Mouse (Mus musculus): Measurements from ENCODE around the gene Matn3. TPM values are rescaled to one million over a fixed set of nuclear protein-coding genes. Genes with fewer than 3 reads are reported as not detected.
"Not testable (repeated sequence)": the region's sequence is repeated elsewhere in the genome, so short reads cannot be mapped to it uniquely, and the experiment has no call there.

Matn3 gene
- polyA plus RNA-seq, 1 experiment from 2014 or later = not detected

- no peak overlapping the region for H3K9ac ChIP-seq (replicated peaks)
- DNase-seq (no peak), ATAC-seq (peak; percentile 20; the same call in 1 of the 2 replicates)
- peaks cover 12% of the 10 kb centered on the region for H3K4me1 ChIP-seq (ENCODE audit: insufficient read depth)
- no peak overlapping the region for H3K27ac ChIP-seq (ENCODE audit: low read depth)
- no peak for TF ChIP-seq EP300 (IDR thresholded peaks at IDR 0.05; ENCODE audit: low read depth)
- peaks cover 11% of the 10 kb centered on the region for H3K36me3 ChIP-seq (replicated peaks; ENCODE audit: insufficient read depth, low read length)
- no peak overlapping the region for H3K4me2 ChIP-seq (ENCODE audit: low read depth, low read length)
- no peaks in the 10 kb centered on the region for H3K9me3 ChIP-seq (ENCODE audit: low read length)
- 68% methylated on average over 4 of the region's 4 CpGs for WGBS (ENCODE audit: insufficient replicate concordance)
- H3K27me3 ChIP-seq (ENCODE audit: insufficient read depth, low read length) = no peaks in the 10 kb centered on the region
- H3K4me3 ChIP-seq (ENCODE audit: low read depth, low read length) = no peak overlapping the region
These were observed 19.0 kb upstream of the Matn3 start for GRCm38 (mm10) chr12:8928766-8929165.

- 55% methylated on average over 4 of the region's 4 CpGs for WGBS (ENCODE audit: insufficient replicate concordance)
- peaks cover 5% of the 10 kb centered on the region for H3K4me1 ChIP-seq (ENCODE audit: insufficient read depth)
- ATAC-seq (no peak), DNase-seq (no peak)
- TF ChIP-seq CTCF (IDR thresholded peaks at IDR 0.05; ENCODE audit: low read depth) = no peak
- no peak for TF ChIP-seq EP300 (IDR thresholded peaks at IDR 0.05; ENCODE audit: low read depth)
- no peak overlapping the region for H3K4me3 ChIP-seq (ENCODE audit: low read depth, low read length)
- peaks cover 26% of the 10 kb centered on the region for H3K36me3 ChIP-seq (replicated peaks; ENCODE audit: insufficient read depth, low read length)
- no peaks in the 10 kb centered on the region for H3K9me3 ChIP-seq (ENCODE audit: low read length)
- H3K4me2 ChIP-seq (ENCODE audit: low read depth, low read length) = no peak overlapping the region
- H3K27ac ChIP-seq (ENCODE audit: low read depth) = no peak overlapping the region
- no peaks in the 10 kb centered on the region for H3K27me3 ChIP-seq (ENCODE audit: insufficient read depth, low read length)
- no peak overlapping the region for H3K9ac ChIP-seq (replicated peaks)
These were observed 16.6 kb upstream of the Matn3 start for GRCm38 (mm10) chr12:8931083-8931482.

GRCm38 (mm10) chr12:8935349-8935748, 12.4 kb upstream of the Matn3 start:
- 77% methylated on average over 5 of the region's 5 CpGs for WGBS (ENCODE audit: insufficient replicate concordance)
- ATAC-seq = no peak; the same call in 1 of the 2 replicates
- DNase-seq = no peak
- Histone ChIP-seq H3K4me3 (ENCODE audit: low read depth, low read length) (no peak overlapping the region), H3K36me3 (replicated peaks; ENCODE audit: insufficient read depth, low read length) (peaks cover 57% of the 10 kb centered on the region), H3K4me1 (ENCODE audit: insufficient read depth) (no peaks in the 10 kb centered on the region; the same call in 1 of the 2 replicates), H3K27ac (ENCODE audit: low read depth) (no peak overlapping the region), H3K9ac (replicated peaks) (no peak overlapping the region), H3K4me2 (ENCODE audit: low read depth, low read length) (no peak overlapping the region), H3K27me3 (ENCODE audit: insufficient read depth, low read length) (no peaks in the 10 kb centered on the region), H3K9me3 (ENCODE audit: low read length) (no peaks in the 10 kb centered on the region)
- TF ChIP-seq CTCF (IDR thresholded peaks at IDR 0.05; ENCODE audit: low read depth) = no peak
- TF ChIP-seq EP300 (IDR thresholded peaks at IDR 0.05; ENCODE audit: low read depth) = no peak

- peak; percentile 52 for TF ChIP-seq CTCF (IDR thresholded peaks at IDR 0.05; ENCODE audit: low read depth)
- 69% methylated on average over 4 of the region's 4 CpGs for WGBS (ENCODE audit: insufficient replicate concordance)
- ATAC-seq; H3K4me1 ChIP-seq (ENCODE audit: insufficient read depth); H3K27me3 ChIP-seq (ENCODE audit: insufficient read depth, low read length); H3K4me2 ChIP-seq (ENCODE audit: low read depth, low read length); DNase-seq; H3K4me3 ChIP-seq (ENCODE audit: low read depth, low read length); H3K9ac ChIP-seq (replicated peaks); H3K27ac ChIP-seq (ENCODE audit: low read depth); H3K9me3 ChIP-seq (ENCODE audit: low read length): not testable (repeated sequence)
- peaks cover 57% of the 10 kb centered on the region for H3K36me3 ChIP-seq (replicated peaks; ENCODE audit: insufficient read depth, low read length)
These were observed 11.5 kb upstream of the Matn3 start for GRCm38 (mm10) chr12:8936210-8936609.

- Histone ChIP-seq H3K9ac (replicated peaks) (no peak overlapping the region), H3K4me2 (ENCODE audit: low read depth, low read length) (no peak overlapping the region), H3K4me1 (ENCODE audit: insufficient read depth) (no peaks in the 10 kb centered on the region; the same call in 1 of the 2 replicates), H3K9me3 (ENCODE audit: low read length) (no peaks in the 10 kb centered on the region), H3K36me3 (replicated peaks; ENCODE audit: insufficient read depth, low read length) (peaks cover 50% of the 10 kb centered on the region), H3K27ac (ENCODE audit: low read depth) (no peak overlapping the region), H3K27me3 (ENCODE audit: insufficient read depth, low read length) (no peaks in the 10 kb centered on the region), H3K4me3 (ENCODE audit: low read depth, low read length) (no peak overlapping the region)
- DNase-seq (no peak), ATAC-seq (no peak)
- TF ChIP-seq CTCF (IDR thresholded peaks at IDR 0.05; ENCODE audit: low read depth) (no peak), EP300 (IDR thresholded peaks at IDR 0.05; ENCODE audit: low read depth) (no peak)
- 87% methylated on average over 4 of the region's 4 CpGs for WGBS (ENCODE audit: insufficient replicate concordance)
These were observed 8.2 kb upstream of the Matn3 start for GRCm38 (mm10) chr12:8939490-8939889.

- H3K27ac ChIP-seq (ENCODE audit: low read depth) = no peak overlapping the region
- WGBS (ENCODE audit: insufficient replicate concordance) = 69% methylated on average over 12 of the region's 12 CpGs
- no peak overlapping the region for H3K4me3 ChIP-seq (ENCODE audit: low read depth, low read length)
- H3K9ac ChIP-seq (replicated peaks) = no peak overlapping the region
- DNase-seq = no peak
- H3K27me3 ChIP-seq (ENCODE audit: insufficient read depth, low read length) = no peaks in the 10 kb centered on the region
- peaks cover 41% of the 10 kb centered on the region for H3K36me3 ChIP-seq (replicated peaks; ENCODE audit: insufficient read depth, low read length)
- H3K9me3 ChIP-seq (ENCODE audit: low read length) = no peaks in the 10 kb centered on the region
- ATAC-seq = no peak
- H3K4me2 ChIP-seq (ENCODE audit: low read depth, low read length) = no peak overlapping the region
- no peak for TF ChIP-seq CTCF (IDR thresholded peaks at IDR 0.05; ENCODE audit: low read depth)
- no peak for TF ChIP-seq EP300 (IDR thresholded peaks at IDR 0.05; ENCODE audit: low read depth)
- no peaks in the 10 kb centered on the region; the same call in 1 of the 2 replicates for H3K4me1 ChIP-seq (ENCODE audit: insufficient read depth)
These were observed 7.4 kb upstream of the Matn3 start for GRCm38 (mm10) chr12:8940011-8941005.
